Mouse (Mus musculus) thymus, postnatal 10 days (tissue): Measurements from ENCODE around the gene Phgr1.

Source experiments
- DNase-seq, 2 experiments: peaks; one replicate each; pipeline ENCODE4 v3.0.0; 2021; ENCODE audit warnings: low spot score in 2 of 2

The Phgr1 gene

GRCm38 (mm10) chr2:118779504-118780480 is 7.2 kb downstream of the Phgr1 start, which contains the start of gene Disp2:
Gene Disp2 (plus strand): TSS chr2:118779719.
- DNase-seq = peak; percentile 57 to 77

DNA sequence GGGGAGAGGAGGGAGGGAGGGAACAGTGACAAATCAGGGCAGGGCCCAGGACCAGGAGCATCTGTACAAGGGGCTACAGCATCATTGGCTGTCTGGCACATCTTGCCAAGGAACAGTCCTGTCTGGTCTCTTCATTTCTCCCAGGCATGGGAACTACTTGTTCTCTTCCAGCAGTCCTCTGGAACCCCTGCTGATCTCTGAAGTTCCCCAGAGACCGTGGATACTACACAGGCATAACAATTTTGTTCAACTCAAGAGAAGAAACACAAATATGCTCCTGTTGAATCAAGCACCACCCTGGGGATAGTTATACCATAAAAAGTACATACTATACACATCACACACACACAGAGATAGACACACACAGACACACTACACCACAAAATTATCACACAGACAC is 8.5 kb downstream of the Phgr1 start:
- no peak for DNase-seq

DNA sequence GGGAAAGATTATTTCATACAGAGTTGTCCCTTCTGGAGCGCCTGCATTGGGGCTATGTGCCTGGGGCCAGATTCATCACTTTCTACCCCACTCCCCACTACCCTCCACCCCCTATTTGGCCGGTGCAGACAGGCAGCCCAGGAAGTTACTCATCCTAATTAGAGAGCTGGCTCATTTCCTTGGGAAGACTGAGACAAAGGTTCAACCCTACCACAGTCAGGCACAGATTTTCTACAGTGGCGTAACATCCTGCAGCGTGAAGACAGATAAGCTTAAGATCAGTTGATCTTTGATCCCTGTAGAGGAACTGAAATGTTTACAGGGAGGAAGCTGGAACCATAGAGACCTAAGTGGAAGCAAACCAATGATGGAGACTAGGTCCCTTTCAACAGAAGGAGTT is 9.7 kb downstream of the Phgr1 start:
- no peak for DNase-seq

GRCm38 (mm10) chr2:118783093-118783492 is 10.5 kb downstream of the Phgr1 start:
- no peak for DNase-seq

GRCm38 (mm10) chr2:118783663-118784062 is 11.1 kb downstream of the Phgr1 start:
- no peak for DNase-seq

DNA sequence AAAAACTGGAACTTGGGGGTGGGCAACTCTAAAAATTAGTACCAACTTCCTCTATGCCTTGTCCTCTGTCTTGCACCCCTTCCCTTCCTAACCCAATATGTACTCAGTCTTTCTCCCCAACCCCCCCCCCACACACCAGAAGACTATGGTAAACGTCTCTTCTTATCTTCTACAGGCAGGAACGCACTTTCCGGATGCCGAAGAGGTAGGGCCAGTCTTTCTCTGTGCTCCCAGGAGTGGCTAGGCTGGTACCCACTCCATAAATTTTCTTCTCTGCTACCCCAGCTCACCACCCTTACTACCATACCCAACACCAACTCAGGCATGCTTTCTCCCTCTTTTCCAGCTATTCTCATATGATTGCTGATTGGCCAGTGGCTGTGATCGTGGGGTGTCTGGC is 14.0 kb downstream of the Phgr1 start:
- no peak for DNase-seq

GRCm38 (mm10) chr2:118789501-118789900 is 16.9 kb downstream of the Phgr1 start:
- DNase-seq = no peak

GRCm38 (mm10) chr2:118790221-118790550 is 17.6 kb downstream of the Phgr1 start:
- no peak for DNase-seq

GRCm38 (mm10) chr2:118790551-118791525 is 18.3 kb downstream of the Phgr1 start:
- DNase-seq = peak in 1 of 2 experiments; percentile 29

- DNase-seq = no peak
Measured at GRCm38 (mm10) chr2:118791591-118792258, 19.2 kb downstream of the Phgr1 start.

GRCm38 (mm10) chr2:118792259-118792613 is 19.7 kb downstream of the Phgr1 start:
- DNase-seq = no peak

DNA sequence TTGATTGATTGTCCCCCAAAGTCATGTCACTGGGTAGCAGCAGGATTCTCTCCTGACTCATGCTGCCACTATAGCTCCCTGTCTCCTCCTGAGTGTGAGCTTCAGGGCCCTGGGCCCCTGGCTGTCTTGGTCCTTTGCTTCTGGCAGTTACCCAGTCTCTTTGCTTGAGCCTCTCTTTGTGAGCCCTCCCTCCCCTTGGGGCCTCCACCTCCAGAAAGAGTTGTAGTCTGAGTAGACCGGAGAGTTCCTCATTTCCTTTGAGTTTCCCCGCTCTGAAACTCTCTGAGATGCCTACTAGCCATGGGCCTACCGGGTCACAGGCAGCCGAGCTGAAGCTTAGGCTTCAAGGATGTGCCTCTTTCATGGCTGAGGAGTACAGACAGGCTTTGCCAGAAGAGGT is 21.1 kb downstream of the Phgr1 start:
- DNase-seq = no peak

GRCm38 (mm10) chr2:118802542-118803118 is 30.1 kb downstream of the Phgr1 start:
- DNase-seq = no peak

GRCm38 (mm10) chr2:118804474-118804873 is 31.9 kb downstream of the Phgr1 start:
- DNase-seq = no peak

GRCm38 (mm10) chr2:118805137-118805536 is 32.6 kb downstream of the Phgr1 start:
- no peak for DNase-seq

DNA sequence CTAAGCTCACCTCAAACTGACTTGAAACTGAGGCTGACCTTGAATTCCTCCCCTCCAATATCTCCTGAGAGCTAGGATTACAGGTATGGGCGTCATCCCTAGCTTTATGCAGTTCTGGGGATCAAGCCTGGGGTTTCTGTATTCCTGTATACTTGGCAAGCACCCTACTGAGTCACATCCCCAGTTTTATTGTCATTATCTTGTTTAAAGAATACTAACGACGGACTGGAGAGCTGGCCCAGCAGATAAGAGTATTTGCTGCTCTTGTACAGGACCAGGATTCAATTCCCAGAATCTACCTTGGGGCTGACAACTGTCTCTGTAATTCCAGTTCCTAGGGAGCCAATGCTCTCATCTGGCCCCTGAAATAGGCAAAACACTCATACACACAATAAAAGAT is 33.2 kb downstream of the Phgr1 start:
- DNase-seq = no peak

DNA sequence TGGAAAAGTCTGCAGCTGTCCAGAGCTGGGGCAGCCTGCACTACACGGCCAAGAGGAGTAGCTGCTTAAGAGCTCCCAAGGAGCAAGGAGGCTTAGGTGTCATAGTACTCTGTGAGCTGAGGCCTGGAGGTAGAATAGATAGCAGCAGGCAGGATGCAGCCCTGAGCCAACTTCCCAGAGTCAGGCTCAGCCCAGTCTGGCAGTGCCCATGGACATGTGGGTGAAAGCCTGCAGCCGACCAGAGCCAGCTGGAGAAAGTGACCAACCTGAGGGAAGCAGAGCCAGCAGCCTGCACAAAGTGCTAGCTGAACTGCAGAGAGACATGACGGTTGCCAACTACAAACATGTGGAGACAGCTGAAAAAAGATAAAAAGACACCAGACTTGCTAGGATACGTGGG is 34.3 kb downstream of the Phgr1 start:
- no peak for DNase-seq

- DNase-seq = no peak
Measured at GRCm38 (mm10) chr2:118810861-118811260, 38.3 kb downstream of the Phgr1 start.

DNA sequence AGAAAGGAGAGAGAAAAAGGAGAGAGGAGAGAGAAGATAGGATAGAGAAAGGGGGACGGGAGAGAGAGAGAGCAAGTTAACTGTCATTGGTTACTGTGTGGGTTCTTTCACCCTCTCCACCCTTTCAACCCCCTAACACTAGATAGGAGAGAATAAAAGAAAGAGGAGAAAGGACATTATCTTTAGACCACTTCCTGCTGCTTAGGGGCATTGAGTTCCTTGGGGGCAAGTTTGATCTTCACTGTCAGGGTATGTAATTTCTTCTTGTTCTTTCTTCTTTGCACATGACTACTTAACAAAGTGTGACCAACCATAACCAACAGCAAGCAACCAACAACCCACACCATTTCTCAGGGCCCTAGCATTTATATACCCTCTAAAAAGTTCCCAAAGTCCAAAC is 40.2 kb downstream of the Phgr1 start:
- DNase-seq = no peak

GRCm38 (mm10) chr2:118813981-118814836 is 41.6 kb downstream of the Phgr1 start, which contains the start of gene Knstrn:
Gene Knstrn (plus strand): TSS chr2:118814003.
- DNase-seq = peak; percentile 70 to 84
